Mouse (Mus musculus) C2C12 (cell line): ENCODE measurements around the gene Jak2.

Experiments used
- CEBPB ChIP-seq: IDR thresholded peaks from one replicate; pipeline ENCODE4 v1.6.1; 2011; ENCODE audit warnings: low read depth, mild to moderate bottlenecking, control low read depth, moderate library complexity
- CTCF ChIP-seq: IDR thresholded peaks from one replicate; pipeline ENCODE4 v1.5.1; 2011; ENCODE audit not compliant: control insufficient read depth, insufficient read depth, insufficient read length
- FOSL1 ChIP-seq: IDR thresholded peaks from one replicate; pipeline ENCODE4 v1.8.0; 2011; ENCODE audit warnings: mild to moderate bottlenecking, low read length; ENCODE audit not compliant: poor library complexity, insufficient read depth, severe bottlenecking
- MYOD1 ChIP-seq: IDR thresholded peaks from one replicate; pipeline ENCODE4 v1.6.1; 2011; ENCODE audit warnings: low read depth; ENCODE audit not compliant: control insufficient read depth, insufficient read length
- MYOG ChIP-seq: IDR thresholded peaks from one replicate; pipeline ENCODE4 v1.6.1; 2011; ENCODE audit not compliant: control insufficient read depth, insufficient read length; ENCODE audit errors: extremely low read depth
- USF1 ChIP-seq: IDR thresholded peaks from one replicate; pipeline ENCODE4 v1.6.1; 2011; ENCODE audit warnings: low read depth, mild to moderate bottlenecking, control low read depth, moderate library complexity

- no peak for TF ChIP-seq CTCF
- no peak for TF ChIP-seq USF1
- TF ChIP-seq MYOD1, result no peak
- TF ChIP-seq MYOG, result no peak
- no peak for TF ChIP-seq FOSL1
- no peak for TF ChIP-seq CEBPB
Measured at GRCm38 (mm10) chr19:29308832-29309231, 57.2 kb downstream of the Jak2 start.
